Mouse (Mus musculus) CD4-positive, CD25-positive, alpha-beta regulatory T cell, adult 4 months (primary cell): ENCODE measurements around the gene Casp9. TPM values are rescaled to one million over a fixed set of nuclear protein-coding genes. Genes with fewer than 3 reads are reported as not detected.
A peak's percentile ranks its signal among the peaks of the same experiment; 100 is the strongest.
"Not testable (repeated sequence)": the region's sequence is repeated elsewhere in the genome, so short reads cannot be mapped to it uniquely, and the experiment has no call there.

Experiments used
- ATAC-seq: one replicate; pipeline ENCODE4 v1.8.0; 2017
- polyA plus RNA-seq, 2 experiments: library from polyadenylated mRNA; unstranded; fragments of 100-300 nt; shearing (Covaris generic); gene quantifications; one replicate each; pipeline ENCODE4 v1.2.1; 2017

The Casp9 gene
- polyA plus RNA-seq, result 10 to 100 TPM; 10.8 to 12.4 TPM

- ATAC-seq, result peak; percentile 74
Observed at GRCm38 (mm10) chr4:141793282-141794151, at the start of gene Casp9. Casp9 (plus strand) TSS chr4:141793612.

- ATAC-seq, result no peak
Observed at GRCm38 (mm10) chr4:141746578-141747346, 46.6 kb upstream of the Casp9 start, which contains the start of gene Agmat. Agmat (plus strand) TSS chr4:141746672.

DNA sequence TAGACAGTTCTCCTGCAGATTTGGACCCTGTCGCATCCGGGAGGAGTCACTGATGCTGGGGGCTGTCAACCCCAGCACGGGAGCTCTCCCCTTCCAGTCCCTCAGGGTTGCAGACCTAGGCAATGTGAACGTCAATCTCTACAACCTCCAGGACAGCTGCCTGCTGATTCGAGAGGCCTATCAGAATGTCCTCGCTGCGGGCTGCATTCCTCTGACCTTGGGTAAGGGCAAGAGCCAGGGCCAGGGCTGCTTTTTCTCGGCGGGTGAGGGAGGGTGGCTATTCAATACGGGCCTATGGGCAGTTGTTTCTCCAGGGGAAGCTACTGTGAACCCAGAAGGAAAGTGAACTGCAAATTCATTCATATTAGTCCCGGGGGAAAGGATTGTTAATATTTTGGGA is 43.9 kb upstream of the Casp9 start:
- no peak for ATAC-seq

DNA sequence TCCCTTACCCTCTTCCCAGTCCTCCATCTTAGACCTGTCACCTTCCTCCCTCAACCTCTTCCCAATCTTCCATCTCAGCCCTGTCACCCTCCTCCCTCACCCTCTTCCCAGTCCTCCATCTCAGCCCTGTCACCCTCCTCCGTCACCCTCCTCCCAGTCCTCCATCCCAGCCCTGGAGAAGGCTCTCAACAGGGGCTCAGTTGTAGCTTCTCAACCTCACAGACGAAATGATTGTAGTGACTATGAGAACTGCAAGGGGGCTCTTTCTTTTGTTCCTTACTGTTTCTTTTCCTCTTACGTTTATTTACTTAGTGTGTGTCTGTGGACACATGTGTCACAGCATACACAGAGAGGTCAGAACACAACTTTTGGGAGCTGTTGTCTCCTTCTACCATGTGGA is 42.6 kb upstream of the Casp9 start:
- no peak for ATAC-seq

GRCm38 (mm10) chr4:141751419-141752075 is 41.9 kb upstream of the Casp9 start:
- ATAC-seq, result no peak

GRCm38 (mm10) chr4:141752076-141752421 is 41.4 kb upstream of the Casp9 start:
- ATAC-seq, result no peak

GRCm38 (mm10) chr4:141755375-141755930 is 38.0 kb upstream of the Casp9 start:
- no peak for ATAC-seq

DNA sequence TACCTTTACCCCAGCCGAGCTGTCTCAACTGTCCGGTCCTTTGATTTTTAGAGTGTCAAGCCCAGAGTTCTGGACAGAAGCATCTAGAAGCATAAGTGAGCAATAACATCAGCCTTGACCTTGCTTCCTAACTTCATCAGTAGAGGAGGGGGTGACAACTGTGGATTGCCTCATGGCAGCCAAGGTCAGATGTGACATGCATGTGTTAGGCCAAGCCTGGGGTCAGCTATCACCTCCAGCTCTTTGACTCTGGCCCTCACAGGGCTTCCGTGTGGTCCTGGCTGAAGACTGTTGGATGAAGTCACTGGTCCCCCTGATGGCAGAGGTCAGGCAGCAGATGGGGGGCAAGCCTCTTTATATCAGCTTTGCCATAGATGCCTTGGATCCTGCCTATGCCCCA is 36.3 kb upstream of the Casp9 start:
- ATAC-seq, result no peak

GRCm38 (mm10) chr4:141758874-141759542 is 34.4 kb upstream of the Casp9 start:
- ATAC-seq, result no peak

- ATAC-seq, result no peak
Observed at GRCm38 (mm10) chr4:141760942-141761341, 32.5 kb upstream of the Casp9 start.

DNA sequence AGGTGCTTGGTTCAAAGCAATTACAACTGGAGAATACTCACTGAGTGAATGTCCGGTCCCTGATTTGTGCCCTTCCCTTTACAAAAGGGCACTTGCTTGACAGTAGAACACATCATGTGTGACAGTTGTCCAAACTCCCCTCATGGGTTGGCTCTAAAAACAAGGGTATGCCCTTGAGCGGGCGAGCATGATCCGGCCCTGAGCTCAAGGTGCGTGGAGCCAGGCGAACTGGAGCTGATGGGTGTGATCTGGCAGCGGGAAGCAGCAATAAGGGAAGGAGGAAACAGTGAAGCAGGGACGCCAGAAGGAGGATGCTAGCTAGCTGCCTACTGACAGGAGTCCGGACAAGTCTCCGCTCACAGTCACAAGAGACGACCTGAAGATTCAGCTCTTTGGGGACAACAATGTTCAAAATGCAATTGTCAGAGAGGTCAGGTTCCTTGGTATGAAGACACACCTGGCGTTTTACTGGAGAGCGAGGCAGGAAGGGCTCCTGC is 31.3 kb upstream of the Casp9 start:
- ATAC-seq, result no peak

DNA sequence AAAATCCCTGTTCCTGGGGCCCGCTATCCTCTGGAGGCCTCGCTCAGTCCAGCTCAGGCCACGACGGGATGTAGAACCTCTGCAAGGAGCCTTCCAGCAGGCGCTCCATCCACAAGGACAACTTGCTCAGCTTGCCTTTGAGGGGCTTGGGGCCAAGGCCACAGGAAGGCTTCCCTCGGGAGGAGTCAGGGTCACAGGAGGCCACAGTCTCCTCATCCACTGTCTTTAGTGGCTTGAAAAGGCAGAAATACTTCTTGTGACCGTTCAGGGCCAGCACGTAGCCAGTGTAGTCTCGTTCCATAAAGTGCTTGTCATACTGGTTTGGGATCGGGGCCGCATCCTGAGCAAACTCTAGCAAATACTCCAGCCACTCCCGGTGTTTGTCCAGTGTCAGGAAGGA is 29.9 kb upstream of the Casp9 start:
- no peak for ATAC-seq

DNA sequence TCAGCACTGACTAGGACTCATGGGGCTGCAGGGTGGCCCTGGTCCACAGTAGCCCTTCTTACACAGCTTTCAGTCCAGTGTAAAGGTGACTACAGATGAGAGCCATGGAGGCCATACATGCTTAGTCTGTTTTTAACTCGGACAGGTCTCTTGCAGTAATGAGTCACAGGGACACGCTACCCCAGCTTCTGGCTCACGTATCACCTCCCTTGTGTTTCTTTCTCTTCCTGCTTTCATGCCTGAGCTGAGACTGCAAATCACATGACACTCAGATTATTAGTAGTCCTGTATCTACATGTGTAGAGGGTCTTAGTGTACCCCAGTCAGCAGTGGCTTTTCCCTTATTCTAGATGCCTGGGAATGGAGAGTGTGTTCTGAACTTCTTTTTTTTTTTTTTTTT is 28.4 kb upstream of the Casp9 start:
- ATAC-seq, result no peak

DNA sequence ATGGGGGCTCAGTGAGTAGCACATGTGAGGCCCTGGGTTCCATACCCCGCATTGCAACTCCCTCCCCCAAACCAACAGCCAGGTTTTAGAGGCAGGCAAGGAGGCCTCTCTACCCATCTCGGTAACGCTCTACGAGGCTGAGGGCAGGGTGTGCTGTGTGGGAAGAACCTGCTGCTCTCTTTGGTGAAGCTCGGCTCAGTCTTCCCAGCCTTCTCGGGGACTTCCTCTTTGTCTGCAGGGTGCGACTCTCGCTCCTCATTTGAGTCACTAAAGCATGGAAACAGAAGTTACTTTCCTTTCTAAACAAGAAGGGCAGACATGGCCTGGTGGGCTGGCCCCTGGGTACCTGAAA is 27.1 kb upstream of the Casp9 start:
- ATAC-seq, result no peak

DNA sequence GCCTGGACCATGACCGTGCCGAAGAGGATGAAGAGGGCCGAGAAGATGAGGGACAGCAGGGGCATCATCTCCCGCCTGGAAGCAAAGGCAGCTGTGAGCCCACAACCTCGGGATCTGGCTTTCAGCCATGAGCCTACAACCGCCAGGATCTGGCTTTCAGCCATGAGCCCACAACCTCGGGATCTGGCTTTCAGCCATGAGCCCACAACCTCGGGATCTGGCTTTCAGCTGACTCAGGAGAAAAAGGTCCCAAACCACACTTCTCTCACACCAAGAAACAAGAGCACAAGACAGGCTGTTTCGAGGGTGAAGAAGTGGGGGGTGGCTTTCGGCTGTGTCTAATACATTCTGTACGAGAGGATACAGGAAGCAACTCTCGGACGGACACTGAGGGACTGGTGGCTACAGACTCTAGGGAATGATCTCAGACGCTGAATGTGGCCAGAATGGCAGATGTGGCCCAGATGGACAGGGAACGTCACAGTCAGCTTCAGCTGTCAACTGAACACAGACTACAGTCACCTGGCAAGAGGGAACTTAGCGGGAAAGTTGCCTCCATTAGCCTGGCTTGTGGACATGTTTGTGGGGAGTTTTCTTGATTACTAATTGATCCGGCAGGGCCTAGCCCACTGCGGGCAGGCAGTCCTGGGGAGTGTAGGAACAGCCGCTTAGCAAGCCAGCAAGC is 26.6 kb upstream of the Casp9 start:
- no peak for ATAC-seq

DNA sequence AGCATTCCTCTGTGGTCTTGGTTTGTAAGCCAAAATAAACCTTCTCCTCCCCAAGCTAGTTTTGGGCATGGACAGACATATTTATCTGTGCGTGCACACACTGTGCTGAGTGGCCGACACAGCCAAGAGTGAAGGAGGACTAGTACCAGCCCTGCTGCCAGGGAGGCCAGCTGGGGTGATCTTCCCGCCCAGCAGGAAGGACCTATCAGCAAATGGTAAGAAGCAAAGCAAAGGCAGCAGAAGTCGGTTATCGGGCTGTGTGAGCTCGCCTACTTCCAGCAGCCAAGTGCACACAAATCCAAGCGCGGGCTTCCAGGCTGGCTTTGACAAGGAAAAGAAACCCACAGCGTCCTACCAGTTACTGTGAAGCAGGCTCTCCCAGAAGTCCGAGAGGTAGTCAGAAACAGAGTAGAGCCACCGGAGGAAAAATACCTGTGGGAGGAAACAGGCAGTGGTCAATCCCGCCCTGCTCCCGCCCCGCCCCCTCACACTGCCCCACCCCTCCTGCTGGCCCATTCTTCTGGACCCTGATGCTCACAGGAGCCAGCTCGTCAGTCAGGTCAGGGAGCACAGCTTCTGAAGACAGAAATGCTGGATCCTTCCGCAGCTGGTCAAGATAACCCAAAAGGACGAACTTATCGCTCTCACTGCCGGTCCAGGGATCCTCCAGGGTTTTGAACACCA is 25.9 kb upstream of the Casp9 start:
- ATAC-seq, result no peak

DNA sequence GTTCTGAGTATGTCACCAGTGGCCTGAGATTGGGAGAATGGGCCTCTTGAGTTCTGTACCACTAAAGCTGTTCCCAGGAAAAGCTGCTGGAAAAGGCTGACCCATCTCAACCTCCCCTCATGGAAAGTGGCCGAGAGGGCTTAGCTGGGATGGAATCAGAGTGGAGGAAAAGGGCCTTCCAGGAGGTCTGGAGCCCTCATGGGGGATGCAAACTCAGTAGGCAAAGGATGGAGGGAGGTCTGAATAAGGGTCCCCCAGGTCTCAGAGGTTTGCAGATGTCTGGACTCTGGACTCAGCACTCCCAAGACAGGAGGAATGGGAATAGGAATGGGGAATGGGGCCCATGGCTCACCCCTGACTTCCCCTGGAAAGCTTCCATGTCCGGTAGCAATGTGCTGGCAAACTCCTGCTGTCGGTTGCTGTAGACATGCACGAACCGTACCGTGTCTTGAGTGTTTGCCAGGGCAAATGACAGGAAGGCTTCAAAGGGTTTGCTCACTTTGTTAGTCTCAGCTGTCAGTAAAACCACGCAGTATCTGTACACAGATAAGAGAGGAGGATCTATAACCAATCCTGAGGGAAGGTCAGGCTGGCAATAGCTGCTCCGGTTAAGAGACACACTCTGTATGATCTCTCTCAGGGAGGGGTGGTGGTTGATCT is 23.8 kb upstream of the Casp9 start:
- ATAC-seq, result no peak

GRCm38 (mm10) chr4:141771823-141772222 is 21.6 kb upstream of the Casp9 start:
- ATAC-seq, result no peak

- ATAC-seq, result not testable (repeated sequence)
Observed at GRCm38 (mm10) chr4:141773019-141773418, 20.4 kb upstream of the Casp9 start.

DNA sequence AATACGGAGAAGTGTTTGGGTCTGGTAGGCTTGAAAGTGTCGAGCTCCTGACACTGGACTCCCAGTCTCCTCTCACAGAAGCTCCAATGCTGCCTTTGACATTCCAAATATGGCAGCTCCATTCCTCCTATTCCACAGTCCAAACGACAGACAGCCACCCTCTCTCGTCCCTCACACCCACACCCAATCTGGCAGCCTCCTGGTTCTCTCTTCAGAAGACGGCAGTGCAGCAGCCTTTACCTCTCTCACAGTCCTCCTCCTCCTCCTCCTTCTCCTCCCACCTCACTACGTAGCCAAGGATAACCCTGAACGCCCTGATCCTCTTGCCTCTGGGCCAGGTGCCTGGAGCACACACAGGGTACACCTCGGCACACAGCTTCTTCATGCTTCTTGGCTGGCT is 13.6 kb upstream of the Casp9 start:
- no peak for ATAC-seq
